Mouse (Mus musculus) intestine, postnatal 0 days (tissue): ENCODE results near the gene Tiam2. TPM values are rescaled to one million over a fixed set of nuclear protein-coding genes. Genes with fewer than 3 reads are reported as not detected.

Source experiments
- ATAC-seq: fragments of 200-750 bp; cut with Nextera tagmentation; 2 replicates; pipeline ENCODE4 v1.8.0; 2017; ENCODE audit warnings: mild to moderate bottlenecking, moderate TSS enrichment, moderate library complexity
- H3K27ac ChIP-seq: fragments of 300-500 bp; sonication (generic); 2 replicates; pipeline ENCODE4 v1.5.1; 2014; ENCODE audit warnings: mild to moderate bottlenecking, low read depth, low read length, moderate library complexity
- H3K27me3 ChIP-seq: fragments of 300-500 bp; sonication (generic); replicated peaks from 2 replicates; pipeline ENCODE4 v1.6.1; 2014; ENCODE audit warnings: low read length, mixed read lengths; ENCODE audit not compliant: control insufficient read depth, insufficient read depth
- H3K36me3 ChIP-seq: fragments of 300-500 bp; sonication (generic); 2 replicates; pipeline ENCODE4 v1.6.1; 2014; ENCODE audit warnings: mild to moderate bottlenecking, moderate library complexity; ENCODE audit not compliant: control insufficient read depth, insufficient read depth
- H3K4me1 ChIP-seq: fragments of 300-500 bp; sonication (generic); replicated peaks from 2 replicates; pipeline ENCODE4 v1.6.1; 2014; ENCODE audit warnings: antibody characterized with exemption, low read length, mixed read lengths; ENCODE audit not compliant: control insufficient read depth, insufficient read depth
- H3K4me2 ChIP-seq: fragments of 300-500 bp; sonication (generic); replicated peaks from 2 replicates; pipeline ENCODE4 v1.6.1; 2014; ENCODE audit warnings: low read depth, mild to moderate bottlenecking, moderate library complexity
- H3K4me3 ChIP-seq: fragments of 300-500 bp; sonication (generic); 2 replicates; pipeline ENCODE4 v1.5.1; 2014; ENCODE audit warnings: low read depth, low read length
- H3K9ac ChIP-seq: fragments of 300-500 bp; sonication (generic); 2 replicates; pipeline ENCODE4 v1.6.1; 2014; ENCODE audit warnings: mild to moderate bottlenecking, low read depth, low read length
- H3K9me3 ChIP-seq: fragments of 300-500 bp; sonication (generic); 2 replicates; pipeline ENCODE4 v1.6.1; 2016; ENCODE audit warnings: mixed run types; ENCODE audit not compliant: control insufficient read depth
- CTCF ChIP-seq: sonication (generic); IDR thresholded peaks from 2 replicates; pipeline ENCODE4 v1.5.1; 2016; ENCODE audit warnings: low read depth, mild to moderate bottlenecking, control low read depth, antibody characterized with exemption, moderate library complexity
- WGBS: fragments of 180-500 bp; shearing (Covaris S2); extraction: QIAGEN DNeasy Blood & Tissue Kit; methylation state at CpG from one replicate; pipeline ENCODE4 v1.1.7; 2014; 5-methylcytosine and 5-hydroxymethylcytosine counted together
- polyA plus RNA-seq: library from polyadenylated mRNA; unstranded; fragments of >200 nt; fragmentation: Nextera tagmentation; extraction: Ambion mirVana; gene quantifications from 2 replicates; pipeline ENCODE4 v1.2.1, GENCODE M21; 2015

Gene Tiam2
- polyA plus RNA-seq, 1 experiment from 2014 or later: 1.9 TPM

- TF ChIP-seq CTCF: no peak
- Histone ChIP-seq H3K27me3 (no peaks in the 10 kb centered on the region), H3K36me3 (no peaks in the 10 kb centered on the region), H3K9ac (no peak overlapping the region), H3K4me1 (no peaks in the 10 kb centered on the region), H3K27ac (no peak overlapping the region), H3K9me3 (no peaks in the 10 kb centered on the region), H3K4me3 (no peak overlapping the region), H3K4me2 (no peak overlapping the region)
- WGBS: 31% methylated on average over 1 of the region's 1 CpGs
- ATAC-seq: no peak
Measured at GRCm38 (mm10) chr17:3360236-3360635, 33.9 kb downstream of the Tiam2 start.

- TF ChIP-seq CTCF: no peak
- 88% methylated on average over 2 of the region's 2 CpGs for WGBS
Measured at GRCm38 (mm10) chr17:3361751-3362150, 35.4 kb downstream of the Tiam2 start.

DNA sequence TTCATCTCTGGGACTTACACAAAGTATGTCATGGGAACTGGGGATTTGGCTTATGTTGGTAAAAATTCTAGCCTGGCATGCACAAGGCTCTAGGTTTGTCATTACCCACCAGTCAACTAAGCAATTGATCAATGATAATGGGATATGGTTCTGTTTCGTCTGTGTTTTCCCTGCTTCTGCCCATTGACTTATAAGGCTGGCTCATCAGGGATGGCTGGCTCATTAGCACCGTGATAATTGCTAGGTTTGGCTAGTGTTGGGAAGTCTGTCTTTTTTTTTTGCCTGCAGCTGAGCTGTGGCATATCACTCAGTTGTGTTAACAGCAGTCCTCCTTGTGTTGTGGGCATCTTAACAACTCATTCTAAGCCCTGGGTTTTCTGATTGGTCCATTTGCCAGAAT lies 36.8 kb downstream of the Tiam2 start:
- Histone ChIP-seq H3K4me1 (no peaks in the 10 kb centered on the region), H3K9ac (no peak overlapping the region), H3K27ac (no peak overlapping the region), H3K27me3 (no peaks in the 10 kb centered on the region), H3K36me3 (no peaks in the 10 kb centered on the region), H3K4me3 (no peak overlapping the region), H3K4me2 (no peak overlapping the region), H3K9me3 (no peaks in the 10 kb centered on the region)
- no peak for TF ChIP-seq CTCF
- ATAC-seq: no peak
- WGBS: 90% methylated on average over 2 of the region's 2 CpGs

More at GRCm38 (mm10) chr17:3361751-3362150, 35.4 kb downstream of the Tiam2 start:
- H3K4me3 ChIP-seq: no peak overlapping the region
- no peaks in the 10 kb centered on the region for H3K36me3 ChIP-seq
- H3K27me3 ChIP-seq: no peaks in the 10 kb centered on the region
- no peak for ATAC-seq
- no peak overlapping the region for H3K4me2 ChIP-seq
- H3K9me3 ChIP-seq: no peaks in the 10 kb centered on the region
- no peaks in the 10 kb centered on the region for H3K4me1 ChIP-seq
- no peak overlapping the region for H3K9ac ChIP-seq
- no peak overlapping the region for H3K27ac ChIP-seq

DNA sequence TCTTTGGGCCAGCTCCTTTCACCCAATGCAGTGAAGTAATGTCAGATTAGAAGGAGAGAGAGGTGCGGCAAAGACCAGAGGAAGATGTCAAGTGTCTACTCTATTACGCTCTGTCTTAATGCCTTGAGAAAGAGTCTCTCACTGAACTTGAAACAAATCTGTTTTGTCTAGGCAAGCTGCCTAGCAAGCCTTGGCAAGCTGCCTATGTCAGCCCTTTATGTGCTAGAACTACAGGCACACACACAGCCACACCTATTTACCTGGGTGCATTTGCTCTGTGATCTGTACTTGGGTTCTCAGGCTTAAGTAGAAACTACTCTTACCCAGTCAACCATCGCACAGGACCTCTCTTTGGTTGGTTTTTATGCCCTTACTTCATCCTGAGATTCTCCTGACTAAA lies 40.4 kb downstream of the Tiam2 start:
- no peak overlapping the region for H3K4me2 ChIP-seq
- no peak overlapping the region for H3K4me3 ChIP-seq
- H3K9ac ChIP-seq: no peak overlapping the region
- ATAC-seq: no peak
- no peaks in the 10 kb centered on the region for H3K27me3 ChIP-seq
- H3K4me1 ChIP-seq: 0 out of 2 replicates have a peak, but pooled peaks cover 8% of the 10 kb centered on the region
- H3K36me3 ChIP-seq: no peaks in the 10 kb centered on the region
- no peaks in the 10 kb centered on the region for H3K9me3 ChIP-seq
- WGBS: 88% methylated on average over 3 of the region's 3 CpGs
- H3K27ac ChIP-seq: no peak overlapping the region
- TF ChIP-seq CTCF: no peak

DNA sequence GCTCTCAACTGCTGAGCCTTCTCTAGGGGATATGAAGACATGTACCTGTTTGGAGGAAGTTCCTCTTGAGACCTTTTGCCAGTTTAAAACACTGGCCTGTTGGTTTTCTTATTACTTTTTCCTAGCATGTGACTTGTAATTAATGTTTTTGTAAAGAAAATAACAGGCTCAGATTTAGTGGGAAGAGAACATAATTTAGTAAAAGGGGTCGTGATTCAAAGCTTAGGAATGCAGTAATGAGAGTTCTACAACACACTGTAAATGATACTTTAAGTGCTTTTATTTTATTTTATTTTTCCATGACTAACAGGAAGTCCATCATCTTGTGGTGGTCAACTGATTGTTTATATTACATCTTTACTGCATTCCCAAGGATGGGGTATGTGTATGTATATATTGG lies 42.0 kb downstream of the Tiam2 start:
- H3K4me2 ChIP-seq: no peak overlapping the region
- no peak for ATAC-seq
- 64% methylated on average over 1 of the region's 1 CpGs for WGBS
- TF ChIP-seq CTCF: no peak
- no peak overlapping the region for H3K9ac ChIP-seq
- no peaks in the 10 kb centered on the region for H3K9me3 ChIP-seq
- H3K36me3 ChIP-seq: no peaks in the 10 kb centered on the region
- H3K4me3 ChIP-seq: no peak overlapping the region
- H3K27me3 ChIP-seq: no peaks in the 10 kb centered on the region
- H3K27ac ChIP-seq: no peak overlapping the region
- H3K4me1 ChIP-seq: 0 out of 2 replicates have a peak, but pooled peaks cover 8% of the 10 kb centered on the region

DNA sequence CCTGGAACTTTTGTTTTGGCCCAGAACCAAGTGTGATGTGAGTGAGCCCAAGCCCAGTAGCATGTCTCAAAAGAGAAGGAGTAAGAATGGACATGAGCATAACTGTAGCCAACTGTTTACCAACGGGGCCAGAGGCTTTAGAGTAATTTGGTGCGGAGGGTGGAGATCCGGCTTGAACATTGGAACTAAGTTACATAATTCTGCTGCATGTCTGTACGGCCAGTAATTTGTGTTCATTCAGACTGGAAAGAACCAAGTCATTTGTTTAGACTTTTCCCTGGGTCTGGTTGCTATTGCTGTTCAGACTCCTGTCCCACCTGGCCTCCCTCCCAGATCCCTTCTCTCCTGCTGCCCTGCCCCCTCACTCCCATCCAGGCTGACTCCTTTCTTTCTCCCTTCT lies 43.3 kb downstream of the Tiam2 start:
- no peak for ATAC-seq
- Histone ChIP-seq H3K36me3 (no peaks in the 10 kb centered on the region), H3K9ac (no peak overlapping the region), H3K27me3 (no peaks in the 10 kb centered on the region), H3K4me3 (no peak overlapping the region), H3K4me2 (no peak overlapping the region; the same call in 1 of the 2 replicates), H3K27ac (no peak overlapping the region), H3K4me1 (0 out of 2 replicates have a peak, but pooled peaks cover 8% of the 10 kb centered on the region), H3K9me3 (no peaks in the 10 kb centered on the region)
- no peak for TF ChIP-seq CTCF
- WGBS: 38% methylated on average over 4 of the region's 4 CpGs

- H3K4me3 ChIP-seq: no peak overlapping the region
- no peak for TF ChIP-seq CTCF
- no peak overlapping the region for H3K27ac ChIP-seq
- no peak for ATAC-seq
- no peak overlapping the region for H3K9ac ChIP-seq
- 41% methylated on average over 2 of the region's 2 CpGs for WGBS
- H3K4me1 ChIP-seq: no peaks in the 10 kb centered on the region
- H3K9me3 ChIP-seq: no peaks in the 10 kb centered on the region
- H3K4me2 ChIP-seq: no peak overlapping the region
- no peaks in the 10 kb centered on the region for H3K36me3 ChIP-seq
- H3K27me3 ChIP-seq: no peaks in the 10 kb centered on the region
Measured at GRCm38 (mm10) chr17:3378606-3379005, 52.2 kb downstream of the Tiam2 start.
